Mouse (Mus musculus): ENCODE results near the gene Rhoc. TPM values are rescaled to one million over a fixed set of nuclear protein-coding genes. Genes with fewer than 3 reads are reported as not detected.

Gene Rhoc
- polyA plus RNA-seq, 1 experiment from 2014 or later = 41.1 TPM

- Histone ChIP-seq H3K4me1 (replicated peaks; ENCODE audit: control insufficient read depth, insufficient read depth, low read length) (peaks cover 27% of the 10 kb centered on the region), H3K27me3 (replicated peaks; ENCODE audit: control insufficient read depth, insufficient read depth, low read length) (0 out of 2 replicates have a peak, but pooled peaks cover 4% of the 10 kb centered on the region), H3K9me3 (ENCODE audit: control insufficient read depth, low read length) (no peaks in the 10 kb centered on the region), H3K27ac (ENCODE audit: low read length) (no peak overlapping the region), H3K36me3 (ENCODE audit: control insufficient read depth, insufficient read depth) (no peaks in the 10 kb centered on the region), H3K9ac (replicated peaks; ENCODE audit: low read depth, low read length) (no peak overlapping the region), H3K4me2 (ENCODE audit: low read length) (peak overlapping the region; percentile 95; the same call in 1 of the 2 replicates), H3K4me3 (replicated peaks; ENCODE audit: low read length) (0 out of 2 replicates have a peak overlapping the region, but pooled peaks have one; percentile 1)
- no peak for ATAC-seq
- WGBS = 29% methylated on average over 6 of the region's 6 CpGs
Observed at GRCm38 (mm10) chr3:104790401-104790937, 2.3 kb downstream of the Rhoc start.

- Histone ChIP-seq H3K9me3 (ENCODE audit: control insufficient read depth, low read length) (no peaks in the 10 kb centered on the region), H3K4me1 (replicated peaks; ENCODE audit: control insufficient read depth, insufficient read depth, low read length) (peaks cover 29% of the 10 kb centered on the region), H3K27me3 (replicated peaks; ENCODE audit: control insufficient read depth, insufficient read depth, low read length) (0 out of 2 replicates have a peak, but pooled peaks cover 2% of the 10 kb centered on the region), H3K4me3 (replicated peaks; ENCODE audit: low read length) (0 out of 2 replicates have a peak overlapping the region, but pooled peaks have one; percentile 1), H3K27ac (ENCODE audit: low read length) (no peak overlapping the region), H3K36me3 (ENCODE audit: control insufficient read depth, insufficient read depth) (no peaks in the 10 kb centered on the region), H3K9ac (replicated peaks; ENCODE audit: low read depth, low read length) (no peak overlapping the region), H3K4me2 (ENCODE audit: low read length) (no peak overlapping the region; the same call in 1 of the 2 replicates)
- no peak for ATAC-seq
- WGBS = 30% methylated on average over 4 of the region's 4 CpGs
Observed at GRCm38 (mm10) chr3:104791017-104791416, 2.8 kb downstream of the Rhoc start.

- ATAC-seq = no peak
- 0 out of 2 replicates have a peak, but pooled peaks cover 2% of the 10 kb centered on the region for H3K27me3 ChIP-seq (replicated peaks; ENCODE audit: control insufficient read depth, insufficient read depth, low read length)
Observed at GRCm38 (mm10) chr3:104791671-104792070, 3.5 kb downstream of the Rhoc start.

GRCm38 (mm10) chr3:104792360-104793270, 4.4 kb downstream of the Rhoc start:
- H3K9me3 ChIP-seq (ENCODE audit: control insufficient read depth, low read length) = no peaks in the 10 kb centered on the region
- 0 out of 2 replicates have a peak, but pooled peaks cover 2% of the 10 kb centered on the region for H3K27me3 ChIP-seq (replicated peaks; ENCODE audit: control insufficient read depth, insufficient read depth, low read length)
- no peaks in the 10 kb centered on the region for H3K36me3 ChIP-seq (ENCODE audit: control insufficient read depth, insufficient read depth)
- H3K9ac ChIP-seq (replicated peaks; ENCODE audit: low read depth, low read length) = no peak overlapping the region
- no peak overlapping the region for H3K4me3 ChIP-seq (replicated peaks; ENCODE audit: low read length)
- H3K4me1 ChIP-seq (replicated peaks; ENCODE audit: control insufficient read depth, insufficient read depth, low read length) = peaks cover 31% of the 10 kb centered on the region
- no peak overlapping the region for H3K4me2 ChIP-seq (ENCODE audit: low read length)
- WGBS = 78% methylated on average over 15 of the region's 15 CpGs
- H3K27ac ChIP-seq (ENCODE audit: low read length) = no peak overlapping the region
- no peak for ATAC-seq

More at GRCm38 (mm10) chr3:104791671-104792070, 3.5 kb downstream of the Rhoc start:
- H3K9me3 ChIP-seq (ENCODE audit: control insufficient read depth, low read length) = no peaks in the 10 kb centered on the region
- H3K9ac ChIP-seq (replicated peaks; ENCODE audit: low read depth, low read length) = no peak overlapping the region
- H3K4me2 ChIP-seq (ENCODE audit: low read length) = no peak overlapping the region
- no peaks in the 10 kb centered on the region for H3K36me3 ChIP-seq (ENCODE audit: control insufficient read depth, insufficient read depth)
- no peak overlapping the region for H3K4me3 ChIP-seq (replicated peaks; ENCODE audit: low read length)
- H3K4me1 ChIP-seq (replicated peaks; ENCODE audit: control insufficient read depth, insufficient read depth, low read length) = peaks cover 31% of the 10 kb centered on the region
- 90% methylated on average over 8 of the region's 8 CpGs for WGBS
- no peak overlapping the region for H3K27ac ChIP-seq (ENCODE audit: low read length)

- Histone ChIP-seq H3K27ac (ENCODE audit: low read length) (no peak overlapping the region), H3K36me3 (ENCODE audit: control insufficient read depth, insufficient read depth) (no peaks in the 10 kb centered on the region), H3K27me3 (replicated peaks; ENCODE audit: control insufficient read depth, insufficient read depth, low read length) (no peaks in the 10 kb centered on the region), H3K4me2 (ENCODE audit: low read length) (no peak overlapping the region), H3K9ac (replicated peaks; ENCODE audit: low read depth, low read length) (no peak overlapping the region), H3K4me1 (replicated peaks; ENCODE audit: control insufficient read depth, insufficient read depth, low read length) (peaks cover 21% of the 10 kb centered on the region), H3K4me3 (replicated peaks; ENCODE audit: low read length) (no peak overlapping the region), H3K9me3 (ENCODE audit: control insufficient read depth, low read length) (no peaks in the 10 kb centered on the region)
- 54% methylated on average over 20 of the region's 20 CpGs for WGBS
- peak; percentile 87 for ATAC-seq
Observed at GRCm38 (mm10) chr3:104793871-104794828, 6.0 kb downstream of the Rhoc start.

- 65% methylated on average over 12 of the region's 12 CpGs for WGBS
- peaks cover 19% of the 10 kb centered on the region for H3K4me1 ChIP-seq (replicated peaks; ENCODE audit: control insufficient read depth, insufficient read depth, low read length)
- H3K9me3 ChIP-seq (ENCODE audit: control insufficient read depth, low read length) = no peaks in the 10 kb centered on the region
- no peak overlapping the region for H3K4me2 ChIP-seq (ENCODE audit: low read length)
- H3K4me3 ChIP-seq (replicated peaks; ENCODE audit: low read length) = no peak overlapping the region
- H3K27me3 ChIP-seq (replicated peaks; ENCODE audit: control insufficient read depth, insufficient read depth, low read length) = no peaks in the 10 kb centered on the region
- H3K36me3 ChIP-seq (ENCODE audit: control insufficient read depth, insufficient read depth) = no peaks in the 10 kb centered on the region
- no peak for ATAC-seq
- H3K27ac ChIP-seq (ENCODE audit: low read length) = no peak overlapping the region
- no peak overlapping the region for H3K9ac ChIP-seq (replicated peaks; ENCODE audit: low read depth, low read length)
Observed at GRCm38 (mm10) chr3:104794953-104795470, 6.8 kb downstream of the Rhoc start.

GRCm38 (mm10) chr3:104795661-104796340, 7.6 kb downstream of the Rhoc start:
- no peak overlapping the region for H3K27ac ChIP-seq (ENCODE audit: low read length)
- 0 out of 2 replicates have a peak, but pooled peaks cover 3% of the 10 kb centered on the region for H3K36me3 ChIP-seq (ENCODE audit: control insufficient read depth, insufficient read depth)
- no peak overlapping the region for H3K9ac ChIP-seq (replicated peaks; ENCODE audit: low read depth, low read length)
- H3K27me3 ChIP-seq (replicated peaks; ENCODE audit: control insufficient read depth, insufficient read depth, low read length) = no peaks in the 10 kb centered on the region
- no peak overlapping the region for H3K4me3 ChIP-seq (replicated peaks; ENCODE audit: low read length)
- no peaks in the 10 kb centered on the region for H3K9me3 ChIP-seq (ENCODE audit: control insufficient read depth, low read length)
- no peak for ATAC-seq
- H3K4me1 ChIP-seq (replicated peaks; ENCODE audit: control insufficient read depth, insufficient read depth, low read length) = peaks cover 14% of the 10 kb centered on the region
- H3K4me2 ChIP-seq (ENCODE audit: low read length) = no peak overlapping the region
- WGBS = 61% methylated on average over 15 of the region's 15 CpGs

GRCm38 (mm10) chr3:104796430-104797082, 8.4 kb downstream of the Rhoc start:
- H3K4me2 ChIP-seq (ENCODE audit: low read length) = no peak overlapping the region
- H3K9ac ChIP-seq (replicated peaks; ENCODE audit: low read depth, low read length) = no peak overlapping the region
- H3K4me3 ChIP-seq (replicated peaks; ENCODE audit: low read length) = no peak overlapping the region
- H3K4me1 ChIP-seq (replicated peaks; ENCODE audit: control insufficient read depth, insufficient read depth, low read length) = peaks cover 13% of the 10 kb centered on the region
- no peaks in the 10 kb centered on the region for H3K27me3 ChIP-seq (replicated peaks; ENCODE audit: control insufficient read depth, insufficient read depth, low read length)
- WGBS = 83% methylated on average over 15 of the region's 15 CpGs
- no peak for ATAC-seq
- 0 out of 2 replicates have a peak, but pooled peaks cover 3% of the 10 kb centered on the region for H3K36me3 ChIP-seq (ENCODE audit: control insufficient read depth, insufficient read depth)
- H3K27ac ChIP-seq (ENCODE audit: low read length) = no peak overlapping the region
- no peaks in the 10 kb centered on the region for H3K9me3 ChIP-seq (ENCODE audit: control insufficient read depth, low read length)
